ENCODE assay signal across 11 mouse cellular contexts in genomic region chr15:88831482-88831881, GRCm38 (mm10). TPM values are rescaled to one million over a fixed set of nuclear protein-coding genes. Genes with fewer than 3 reads are reported as not detected.
A peak's percentile ranks its signal among the peaks of the same experiment; 100 is the strongest.
DNase-seq lines count a peak whose midpoint lies in the region; ATAC-seq and TF ChIP-seq lines count a peak whose summit lies in the region.
"Had no signal": no experiment of that assay in that cellular context is flagged by ENCODE, and none has a peak within 500 bp of the region (broad histone marks: within the 10 kb centered on the region; RNA-seq: fewer than 3 reads in every experiment).

No protein-coding gene starts in this region.

- intact Hi-C loops in heart, postnatal 25 days (cut with DNase I), result no loop called here

- no peak overlapping the region for H3K4me2 ChIP-seq in midbrain, postnatal 0 days (ENCODE audit: low read depth, low read length, poor library complexity, severe bottlenecking)
- no peak overlapping the region for H3K4me2 ChIP-seq in intestine, postnatal 0 days (replicated peaks; ENCODE audit: low read depth)

- no peaks in the 10 kb centered on the region for H3K27me3 ChIP-seq in midbrain, postnatal 0 days (ENCODE audit: insufficient read depth, low read length)
- H3K27me3 ChIP-seq in intestine, postnatal 0 days (replicated peaks; ENCODE audit: control insufficient read depth, insufficient read depth, low read length), result no peaks in the 10 kb centered on the region

- TF ChIP-seq POLR2A in lung, adult 2 months (IDR thresholded peaks at IDR 0.05; ENCODE audit: borderline replicate concordance, extremely low read depth, low read depth, low read length), result no peak

- H3K9me3 ChIP-seq in midbrain, postnatal 0 days (ENCODE audit: low read length), result no peaks in the 10 kb centered on the region
- no peaks in the 10 kb centered on the region for H3K9me3 ChIP-seq in intestine, postnatal 0 days (ENCODE audit: control insufficient read depth)

- no peak for TF ChIP-seq CTCF in lung, adult 2 months (IDR thresholded peaks at IDR 0.05; ENCODE audit: insufficient read depth, low read length)
- TF ChIP-seq CTCF in midbrain, postnatal 0 days (IDR thresholded peaks at IDR 0.05), result no peak
- no peak for TF ChIP-seq CTCF in intestine, postnatal 0 days (IDR thresholded peaks at IDR 0.05; ENCODE audit: low read depth)

- H3K9ac ChIP-seq in midbrain, postnatal 0 days (replicated peaks; ENCODE audit: low read length, poor library complexity, severe bottlenecking), result no peak overlapping the region
- H3K9ac ChIP-seq in intestine, postnatal 0 days (ENCODE audit: low read depth, low read length), result no peak overlapping the region

- no peak overlapping the region for H3K27ac ChIP-seq in midbrain, postnatal 0 days (ENCODE audit: low read depth, low read length)
- H3K27ac ChIP-seq in intestine, postnatal 0 days (ENCODE audit: low read depth, low read length), result no peak overlapping the region

- peaks cover 2% of the 10 kb centered on the region for H3K4me1 ChIP-seq in lung, adult 2 months (ENCODE audit: control insufficient read depth, insufficient read depth, low read length)
- no peaks in the 10 kb centered on the region for H3K4me1 ChIP-seq in midbrain, postnatal 0 days (ENCODE audit: insufficient read depth, low read length)
- no peaks in the 10 kb centered on the region for H3K4me1 ChIP-seq in intestine, postnatal 0 days (replicated peaks; ENCODE audit: control insufficient read depth, insufficient read depth, low read length)

- DNase-seq in cerebellum, postnatal 10 days, result peak; percentile 49 to 51
- DNase-seq in cerebellum, adult 9-10 months, result no peak
- DNase-seq in adrenal gland, postnatal 36 days, result peak; percentile 45 to 76
- DNase-seq in heart, postnatal 25 days (ENCODE audit: low spot score), result peak; percentile 61
- peak; percentile 69 for DNase-seq in lung, adult 2 months
- DNase-seq in midbrain, postnatal 0 days (ENCODE audit: low spot score), result no peak
- DNase-seq: B cell, adult 2 months; embryo, embryonic 11 days; left cerebral cortex, postnatal 4 days had no signal

- 51% methylated on average over 5 of the region's 5 CpGs for WGBS in lung, adult 2 months
- 57% methylated on average over 5 of the region's 5 CpGs for WGBS in midbrain, postnatal 0 days
- WGBS in intestine, postnatal 0 days, result 49% methylated on average over 5 of the region's 5 CpGs

- H3K4me3 ChIP-seq in lung, adult 2 months (replicated peaks; ENCODE audit: extremely low read depth, low read depth, low read length), result no peak overlapping the region
- H3K4me3 ChIP-seq in midbrain, postnatal 0 days (ENCODE audit: low read depth, low read length), result no peak overlapping the region
- no peak overlapping the region for H3K4me3 ChIP-seq in intestine, postnatal 0 days (ENCODE audit: low read depth, low read length)

- no peak for ATAC-seq in erythroid progenitor cell, adult 5-6 weeks (replicated peaks; ENCODE audit: low FRiP score, poor library complexity, severe bottlenecking)
- no peak for ATAC-seq in midbrain, postnatal 0 days (ENCODE audit: low FRiP score)
- no peak for ATAC-seq in intestine, postnatal 0 days

- H3K36me3 ChIP-seq in midbrain, postnatal 0 days (ENCODE audit: insufficient read depth, low read length), result peaks cover 8% of the 10 kb centered on the region; the same call in 1 of the 2 replicates
- no peaks in the 10 kb centered on the region for H3K36me3 ChIP-seq in intestine, postnatal 0 days (ENCODE audit: control insufficient read depth, insufficient read depth)

RNA-seq across cellular contexts. Expression of gene Creld2, which starts 12.0 kb away (rescaled TPM):
- 10 to 100 TPM; 40.1 to 52.8 TPM for total RNA-seq in adrenal gland, postnatal 36 days (2021)
- total RNA-seq in heart, postnatal 25 days (2021), result 10 to 100 TPM; 24.7 to 27.3 TPM
- 34.1 and 37.5 TPM in 2 replicates for polyA plus RNA-seq in lung, adult 2 months (2012; rRNA removed)
- 19.8 and 26.4 TPM in 2 replicates for total RNA-seq in erythroid progenitor cell, adult 5-6 weeks (2015; ENCODE audit: low replicate concordance)
- 24.8 and 41.9 TPM in 2 replicates for total RNA-seq in erythroid progenitor cell, adult 5-6 weeks (2017; ENCODE audit: low replicate concordance)
- 25.4 and 31.5 TPM in 2 replicates for total RNA-seq in midbrain, postnatal 0 days (2014; rRNA removed)
- 38.2 and 41.7 TPM in 2 replicates for polyA plus RNA-seq in midbrain, postnatal 0 days (2015; fragmentation: Nextera tagmentation; extraction: Ambion mirVana)
- polyA plus RNA-seq in intestine, postnatal 0 days (2015; fragmentation: Nextera tagmentation; extraction: Ambion mirVana), result 67.8 and 67.9 TPM in 2 replicates

RNA-seq across cellular contexts. Expression of gene Alg12, which starts 12.4 kb away (rescaled TPM):
- total RNA-seq in adrenal gland, postnatal 36 days (2021), result 10 to 100 TPM; 14.1 to 18.9 TPM
- 10 to 100 TPM; 10.7 TPM for total RNA-seq in heart, postnatal 25 days (2021)
- polyA plus RNA-seq in lung, adult 2 months (2012; rRNA removed), result 16.4 and 16.7 TPM in 2 replicates
- 5.0 and 5.4 TPM in 2 replicates for total RNA-seq in erythroid progenitor cell, adult 5-6 weeks (2015; ENCODE audit: low replicate concordance)
- 1.2 and 2.4 TPM in 2 replicates for total RNA-seq in erythroid progenitor cell, adult 5-6 weeks (2017; ENCODE audit: low replicate concordance)
- 9.3 and 11.5 TPM in 2 replicates for total RNA-seq in midbrain, postnatal 0 days (2014; rRNA removed)
- 5.5 and 7.0 TPM in 2 replicates for polyA plus RNA-seq in midbrain, postnatal 0 days (2015; fragmentation: Nextera tagmentation; extraction: Ambion mirVana)
- 7.3 and 8.4 TPM in 2 replicates for polyA plus RNA-seq in intestine, postnatal 0 days (2015; fragmentation: Nextera tagmentation; extraction: Ambion mirVana)

RNA-seq across cellular contexts. Expression of gene Pim3, which starts 30.5 kb away (rescaled TPM):
- total RNA-seq in adrenal gland, postnatal 36 days (2021), result 100 to 1,000 TPM; 123 to 134 TPM
- total RNA-seq in heart, postnatal 25 days (2021), result 10 to 100 TPM; 86.8 to 98.2 TPM
- 55.0 and 97.1 TPM in 2 replicates for polyA plus RNA-seq in lung, adult 2 months (2012; rRNA removed)
- 0.72 and 1.3 TPM in 2 replicates for total RNA-seq in erythroid progenitor cell, adult 5-6 weeks (2015; ENCODE audit: low replicate concordance)
- 0.68 and 1.5 TPM in 2 replicates for total RNA-seq in erythroid progenitor cell, adult 5-6 weeks (2017; ENCODE audit: low replicate concordance)
- 78.0 and 95.4 TPM in 2 replicates for total RNA-seq in midbrain, postnatal 0 days (2014; rRNA removed)
- 69.1 and 72.5 TPM in 2 replicates for polyA plus RNA-seq in midbrain, postnatal 0 days (2015; fragmentation: Nextera tagmentation; extraction: Ambion mirVana)
- 28.0 and 36.8 TPM in 2 replicates for polyA plus RNA-seq in intestine, postnatal 0 days (2015; fragmentation: Nextera tagmentation; extraction: Ambion mirVana)

Comparison
In these comparisons a context has a peak if more than half of its experiments do, and no peak if none do; other contexts are left out.
1. DNase-seq: peak in cerebellum, postnatal 10 days (2 of 2), adrenal gland, postnatal 36 days (2 of 2), heart, postnatal 25 days (single experiment) and lung, adult 2 months (single experiment); none in cerebellum, adult 9-10 months (single experiment) and midbrain, postnatal 0 days (single experiment).
2. RNA of gene Pim3, which starts 30.5 kb away (total RNA-seq): 123 to 134 TPM in adrenal gland, postnatal 36 days, 86.8 to 98.2 TPM in heart, postnatal 25 days and 78.0 to 95.4 TPM in midbrain, postnatal 0 days; 0.68 to 1.5 TPM in erythroid progenitor cell, adult 5-6 weeks; every median in the first group is over 10 times any median in the second.